Mouse (Mus musculus) kidney, adult 10 weeks (tissue): ENCODE results near the gene Serpinb1a. TPM values are rescaled to one million over a fixed set of nuclear protein-coding genes. Genes with fewer than 3 reads are reported as not detected.

Experiments used
- polyA plus RNA-seq: library from polyadenylated mRNA; stranded (reverse); fragments of 350-450 nt; fragmentation: Illumina TruSeq; extraction: RNeasy Lipid Tissue Mini Kit (QIAGEN cat#74804); gene quantifications from one replicate; pipeline ENCODE4 v1.2.3, GENCODE M21; 2014; ENCODE audit warnings: low read depth, low replicate concordance

The Serpinb1a gene
- polyA plus RNA-seq: 32.9 TPM

DNA sequence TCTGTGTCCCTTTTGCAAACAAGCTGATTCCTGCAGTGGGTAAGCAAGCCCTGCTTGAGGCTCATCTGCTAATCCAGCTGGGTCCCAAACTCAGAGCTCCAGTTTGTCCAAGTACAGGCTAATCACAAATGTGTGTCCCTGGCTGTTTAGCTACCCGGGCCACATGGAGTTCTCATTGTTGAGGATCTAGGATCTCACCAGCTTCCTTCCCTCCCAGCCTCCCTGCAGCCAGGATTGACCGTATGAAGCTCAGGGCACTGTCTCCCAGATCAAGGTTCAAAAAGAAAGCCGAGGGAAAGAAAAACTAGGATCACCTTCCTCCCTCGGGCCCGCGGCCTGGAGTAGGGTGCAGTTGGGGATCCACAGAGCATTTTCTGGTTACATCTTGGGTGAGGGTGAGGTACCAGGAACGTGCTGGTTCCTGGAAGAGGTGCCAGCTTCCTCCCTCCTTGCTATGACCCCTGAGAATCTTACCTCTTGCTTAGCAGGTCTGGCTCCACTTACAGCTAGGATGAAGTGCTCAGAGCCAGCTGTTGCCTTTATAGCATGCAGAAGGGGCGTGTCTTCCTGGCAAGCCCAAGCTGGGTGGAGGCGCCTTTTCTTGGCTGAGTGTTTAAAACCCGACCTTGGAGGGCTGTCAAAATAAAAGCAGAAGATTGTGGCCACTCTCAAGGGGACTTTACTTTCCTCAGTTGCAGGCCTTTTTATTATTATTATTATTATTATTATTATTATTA lies at the start of gene Serpinb1a:
Gene Serpinb1a, minus strand, starts transcription at position 518 of the 737 bp plus-strand sequence.

GRCm38 (mm10) chr13:32898111-32898510 lies 47.1 kb upstream of the Serpinb1a start, which contains the start of gene Serpinb1c:
TSS of gene Serpinb1c (minus strand) at chr13:32898211.

GRCm38 (mm10) chr13:32802259-32803081 lies 48.5 kb downstream of the Serpinb1a start, which contains the start of gene D930007J09Rik:
TSS of gene D930007J09Rik (minus strand) at chr13:32802849.

GRCm38 (mm10) chr13:32801693-32802221 lies 49.2 kb downstream of the Serpinb1a start, which contains the start of gene Wrnip1:
TSS of gene Wrnip1 (plus strand) at chr13:32802038.

Other genes with a start within 250 kb of the Serpinb1a start
- gene Mylk4, start 67.2 kb downstream of the Serpinb1a start, polyA plus RNA-seq: 0.20 TPM
- gene Wrnip1, start 49.1 kb downstream of the Serpinb1a start, polyA plus RNA-seq: 15.9 TPM
- gene D930007J09Rik, start 48.3 kb downstream of the Serpinb1a start, polyA plus RNA-seq: not detected
- gene Serpinb1c, start 47.0 kb upstream of the Serpinb1a start, polyA plus RNA-seq: not detected
- gene Serpinb6b, start 114.0 kb upstream of the Serpinb1a start, polyA plus RNA-seq: 33.2 TPM
- gene Serpinb9, start 152.1 kb upstream of the Serpinb1a start, polyA plus RNA-seq: 72.2 TPM
- gene Serpinb9b, start 176.2 kb upstream of the Serpinb1a start, polyA plus RNA-seq: not detected
- not detected for gene Serpinb1b, start 227.4 kb upstream of the Serpinb1a start, polyA plus RNA-seq